Mouse (Mus musculus): ENCODE measurements around the gene Ugt1a7c. TPM values are rescaled to one million over a fixed set of nuclear protein-coding genes. Genes with fewer than 3 reads are reported as not detected.
"Not testable (repeated sequence)": the region's sequence is repeated elsewhere in the genome, so short reads cannot be mapped to it uniquely, and the experiment has no call there.

Gene Ugt1a7c
- 1.7 and 1.9 TPM in 2 replicates for polyA plus RNA-seq (2015; fragmentation: Nextera tagmentation; extraction: Ambion mirVana)

GRCm38 (mm10) chr1:88094941-88095492 lies at the start of gene Ugt1a7c:
Gene Ugt1a7c, plus strand, starts transcription at chr1:88095062.
- H3K27me3 ChIP-seq, result no peaks in the 10 kb centered on the region
- no peak for ATAC-seq (ENCODE audit: low read depth)
- H3K4me2 ChIP-seq, result no peak within 1 kb of the TSS
- H3K4me1 ChIP-seq (replicated peaks), result no peaks in the 10 kb centered on the region
- no peak within 1 kb of the TSS for H3K27ac ChIP-seq
- H3K9me3 ChIP-seq (replicated peaks), result no peaks in the 10 kb centered on the region
- no peaks in the 10 kb centered on the region for H3K36me3 ChIP-seq
- DNase-seq, result no peak
- 43% methylated on average over 10 of the region's 10 CpGs for whole genome bisulfite sequencing (ENCODE audit: insufficient replicate concordance)
- H3K9ac ChIP-seq, result no peak within 1 kb of the TSS
- no peak within 1 kb of the TSS for H3K4me3 ChIP-seq (replicated peaks)

GRCm38 (mm10) chr1:88047408-88047807 lies 47.5 kb upstream of the Ugt1a7c start:
- 59% methylated on average over 2 of the region's 2 CpGs for WGBS (ENCODE audit: insufficient replicate concordance)
- not testable (repeated sequence) for DNase-seq

GRCm38 (mm10) chr1:88055088-88055487 lies 39.8 kb upstream of the Ugt1a7c start, which contains the start of gene Ugt1a10:
Gene Ugt1a10, plus strand, starts transcription at chr1:88055388.
- H3K27ac ChIP-seq, result no peak within 1 kb of the TSS
- no peaks in the 10 kb centered on the region for H3K36me3 ChIP-seq
- H3K4me2 ChIP-seq, result no peak within 1 kb of the TSS
- H3K9ac ChIP-seq, result no peak within 1 kb of the TSS
- no peak for ATAC-seq (ENCODE audit: low read depth)
- no peaks in the 10 kb centered on the region for H3K9me3 ChIP-seq (replicated peaks)
- no peaks in the 10 kb centered on the region for H3K4me1 ChIP-seq (replicated peaks)
- DNase-seq, result no peak
- H3K27me3 ChIP-seq, result no peaks in the 10 kb centered on the region
- H3K4me3 ChIP-seq (replicated peaks), result no peak within 1 kb of the TSS
- 55% methylated on average over 1 of the region's 1 CpGs for WGBS (ENCODE audit: insufficient replicate concordance)

More at GRCm38 (mm10) chr1:88047408-88047807, 47.5 kb upstream of the Ugt1a7c start:
- ATAC-seq (ENCODE audit: low read depth); H3K9me3 ChIP-seq (replicated peaks); H3K4me2 ChIP-seq; H3K4me1 ChIP-seq (replicated peaks); H3K36me3 ChIP-seq; H3K9ac ChIP-seq; H3K4me3 ChIP-seq (replicated peaks); H3K27me3 ChIP-seq; H3K27ac ChIP-seq: not testable (repeated sequence)

- not testable (repeated sequence) for H3K27ac ChIP-seq; H3K36me3 ChIP-seq; H3K4me2 ChIP-seq; H3K9me3 ChIP-seq (replicated peaks); H3K4me1 ChIP-seq (replicated peaks); ATAC-seq (ENCODE audit: low read depth); H3K9ac ChIP-seq; H3K4me3 ChIP-seq (replicated peaks); DNase-seq; H3K27me3 ChIP-seq
- WGBS (ENCODE audit: insufficient replicate concordance), result 33% methylated on average over 1 of the region's 2 CpGs
Observed at GRCm38 (mm10) chr1:88066472-88067102, 28.3 kb upstream of the Ugt1a7c start.

- Histone ChIP-seq H3K4me3 (replicated peaks) (no peak within 1 kb of the TSS), H3K27me3 (no peaks in the 10 kb centered on the region), H3K36me3 (no peaks in the 10 kb centered on the region), H3K27ac (no peak within 1 kb of the TSS), H3K4me1 (replicated peaks) (no peaks in the 10 kb centered on the region), H3K9me3 (replicated peaks) (no peaks in the 10 kb centered on the region), H3K9ac (no peak within 1 kb of the TSS), H3K4me2 (no peak within 1 kb of the TSS)
- no peak for DNase-seq
- 38% methylated on average over 2 of the region's 2 CpGs for WGBS (ENCODE audit: insufficient replicate concordance)
- ATAC-seq (ENCODE audit: low read depth), result no peak
Observed at GRCm38 (mm10) chr1:88070495-88070894, 24.4 kb upstream of the Ugt1a7c start, which contains the start of gene Ugt1a9. Gene Ugt1a9, plus strand, starts transcription at chr1:88070800.

GRCm38 (mm10) chr1:88070902-88071301 lies 24.0 kb upstream of the Ugt1a7c start:
- H3K4me2 ChIP-seq, result no peak overlapping the region
- H3K4me3 ChIP-seq (replicated peaks), result no peak overlapping the region
- no peak overlapping the region for H3K27ac ChIP-seq
- no peak overlapping the region for H3K9ac ChIP-seq
- no peaks in the 10 kb centered on the region for H3K36me3 ChIP-seq
- H3K9me3 ChIP-seq (replicated peaks), result no peaks in the 10 kb centered on the region
- 56% methylated on average over 4 of the region's 4 CpGs for WGBS (ENCODE audit: insufficient replicate concordance)
- ATAC-seq (ENCODE audit: low read depth), result no peak
- no peaks in the 10 kb centered on the region for H3K27me3 ChIP-seq
- no peaks in the 10 kb centered on the region for H3K4me1 ChIP-seq (replicated peaks)
- no peak for DNase-seq

GRCm38 (mm10) chr1:88074471-88074870 lies 20.4 kb upstream of the Ugt1a7c start:
- Histone ChIP-seq H3K27ac (no peak overlapping the region), H3K4me1 (replicated peaks) (no peaks in the 10 kb centered on the region), H3K9me3 (replicated peaks) (no peaks in the 10 kb centered on the region), H3K36me3 (no peaks in the 10 kb centered on the region), H3K27me3 (no peaks in the 10 kb centered on the region), H3K4me2 (no peak overlapping the region), H3K4me3 (replicated peaks) (no peak overlapping the region), H3K9ac (no peak overlapping the region)
- no peak for ATAC-seq (ENCODE audit: low read depth)
- 61% methylated on average over 2 of the region's 2 CpGs for WGBS (ENCODE audit: insufficient replicate concordance)
- DNase-seq, result no peak

GRCm38 (mm10) chr1:88077128-88077527 lies 17.7 kb upstream of the Ugt1a7c start:
- Histone ChIP-seq H3K27me3 (no peaks in the 10 kb centered on the region), H3K27ac (no peak overlapping the region), H3K9me3 (replicated peaks) (no peaks in the 10 kb centered on the region), H3K4me2 (no peak overlapping the region), H3K4me1 (replicated peaks) (no peaks in the 10 kb centered on the region), H3K9ac (no peak overlapping the region), H3K36me3 (no peaks in the 10 kb centered on the region), H3K4me3 (replicated peaks) (no peak overlapping the region)
- no peak for ATAC-seq (ENCODE audit: low read depth)
- DNase-seq, result no peak
- 58% methylated on average over 1 of the region's 1 CpGs for WGBS (ENCODE audit: insufficient replicate concordance)

GRCm38 (mm10) chr1:88081670-88082069 lies 13.2 kb upstream of the Ugt1a7c start:
- H3K4me3 ChIP-seq (replicated peaks), result no peak overlapping the region
- H3K4me1 ChIP-seq (replicated peaks), result no peaks in the 10 kb centered on the region
- no peak overlapping the region for H3K4me2 ChIP-seq
- no peaks in the 10 kb centered on the region for H3K27me3 ChIP-seq
- no peaks in the 10 kb centered on the region for H3K36me3 ChIP-seq
- WGBS (ENCODE audit: insufficient replicate concordance), result 62% methylated on average over 1 of the region's 1 CpGs
- H3K9me3 ChIP-seq (replicated peaks), result no peaks in the 10 kb centered on the region
- no peak for ATAC-seq (ENCODE audit: low read depth)
- DNase-seq, result no peak
- H3K27ac ChIP-seq, result no peak overlapping the region
- no peak overlapping the region for H3K9ac ChIP-seq

- Histone ChIP-seq H3K9ac (no peak overlapping the region), H3K4me2 (no peak overlapping the region), H3K27ac (no peak overlapping the region), H3K4me3 (replicated peaks) (no peak overlapping the region), H3K36me3 (no peaks in the 10 kb centered on the region), H3K27me3 (no peaks in the 10 kb centered on the region), H3K4me1 (replicated peaks) (no peaks in the 10 kb centered on the region), H3K9me3 (replicated peaks) (no peaks in the 10 kb centered on the region)
- DNase-seq (no peak), ATAC-seq (ENCODE audit: low read depth) (no peak)
- 37% methylated on average over 1 of the region's 1 CpGs for WGBS (ENCODE audit: insufficient replicate concordance)
Observed at GRCm38 (mm10) chr1:88086125-88086524, 8.7 kb upstream of the Ugt1a7c start.

- Histone ChIP-seq H3K4me2 (no peak within 1 kb of the TSS), H3K36me3 (no peaks in the 10 kb centered on the region), H3K4me1 (replicated peaks) (no peaks in the 10 kb centered on the region), H3K27me3 (no peaks in the 10 kb centered on the region), H3K9me3 (replicated peaks) (no peaks in the 10 kb centered on the region), H3K27ac (no peak within 1 kb of the TSS), H3K9ac (no peak within 1 kb of the TSS), H3K4me3 (replicated peaks) (no peak within 1 kb of the TSS)
- 56% methylated on average over 3 of the region's 3 CpGs for WGBS (ENCODE audit: insufficient replicate concordance)
- ATAC-seq (ENCODE audit: low read depth) (no peak), DNase-seq (no peak)
Observed at GRCm38 (mm10) chr1:88087513-88087912, 7.3 kb upstream of the Ugt1a7c start, which contains the start of gene Ugt1a8. Gene Ugt1a8, plus strand, starts transcription at chr1:88087813.

GRCm38 (mm10) chr1:88092341-88092740 lies 2.5 kb upstream of the Ugt1a7c start:
- no peak overlapping the region for H3K27ac ChIP-seq
- H3K9ac ChIP-seq, result no peak overlapping the region
- DNase-seq, result no peak
- H3K9me3 ChIP-seq (replicated peaks), result no peaks in the 10 kb centered on the region
- H3K27me3 ChIP-seq, result no peaks in the 10 kb centered on the region
- no peak overlapping the region for H3K4me2 ChIP-seq
- ATAC-seq (ENCODE audit: low read depth), result no peak
- no peak overlapping the region for H3K4me3 ChIP-seq (replicated peaks)
- H3K36me3 ChIP-seq, result no peaks in the 10 kb centered on the region
- H3K4me1 ChIP-seq (replicated peaks), result no peaks in the 10 kb centered on the region
